Mouse (Mus musculus) intestine, postnatal 0 days (tissue): ENCODE measurements at regions not wholly inside any gene's neighbourhood (a gene's known extent, or its start where the extent isn't known, plus 50 kb on each side); places are given as distances from the start of the nearest gene placed in this dataset.

Experiments
- ATAC-seq: fragments of 200-750 bp; cut with Nextera tagmentation; 2 replicates; pipeline ENCODE4 v1.8.0; 2017; ENCODE audit warnings: mild to moderate bottlenecking, moderate TSS enrichment, moderate library complexity
- H3K27ac ChIP-seq: fragments of 300-500 bp; sonication (generic); 2 replicates; pipeline ENCODE4 v1.5.1; 2014; ENCODE audit warnings: mild to moderate bottlenecking, low read depth, low read length, moderate library complexity
- H3K27me3 ChIP-seq: fragments of 300-500 bp; sonication (generic); replicated peaks from 2 replicates; pipeline ENCODE4 v1.6.1; 2014; ENCODE audit warnings: low read length, mixed read lengths; ENCODE audit not compliant: control insufficient read depth, insufficient read depth
- H3K36me3 ChIP-seq: fragments of 300-500 bp; sonication (generic); 2 replicates; pipeline ENCODE4 v1.6.1; 2014; ENCODE audit warnings: mild to moderate bottlenecking, moderate library complexity; ENCODE audit not compliant: control insufficient read depth, insufficient read depth
- H3K4me1 ChIP-seq: fragments of 300-500 bp; sonication (generic); replicated peaks from 2 replicates; pipeline ENCODE4 v1.6.1; 2014; ENCODE audit warnings: antibody characterized with exemption, low read length, mixed read lengths; ENCODE audit not compliant: control insufficient read depth, insufficient read depth
- H3K4me2 ChIP-seq: fragments of 300-500 bp; sonication (generic); replicated peaks from 2 replicates; pipeline ENCODE4 v1.6.1; 2014; ENCODE audit warnings: low read depth, mild to moderate bottlenecking, moderate library complexity
- H3K4me3 ChIP-seq: fragments of 300-500 bp; sonication (generic); 2 replicates; pipeline ENCODE4 v1.5.1; 2014; ENCODE audit warnings: low read depth, low read length
- H3K9ac ChIP-seq: fragments of 300-500 bp; sonication (generic); 2 replicates; pipeline ENCODE4 v1.6.1; 2014; ENCODE audit warnings: mild to moderate bottlenecking, low read depth, low read length
- H3K9me3 ChIP-seq: fragments of 300-500 bp; sonication (generic); 2 replicates; pipeline ENCODE4 v1.6.1; 2016; ENCODE audit warnings: mixed run types; ENCODE audit not compliant: control insufficient read depth
- CTCF ChIP-seq: sonication (generic); IDR thresholded peaks from 2 replicates; pipeline ENCODE4 v1.5.1; 2016; ENCODE audit warnings: low read depth, mild to moderate bottlenecking, control low read depth, antibody characterized with exemption, moderate library complexity
- WGBS: fragments of 180-500 bp; shearing (Covaris S2); extraction: QIAGEN DNeasy Blood & Tissue Kit; methylation state at CpG from one replicate; pipeline ENCODE4 v1.1.7; 2014; 5-methylcytosine and 5-hydroxymethylcytosine counted together

- Histone ChIP-seq H3K27me3 (no peaks in the 10 kb centered on the region), H3K36me3 (no peaks in the 10 kb centered on the region), H3K9ac (no peak overlapping the region), H3K4me2 (no peak overlapping the region), H3K27ac (no peak overlapping the region), H3K9me3 (no peaks in the 10 kb centered on the region), H3K4me1 (no peaks in the 10 kb centered on the region), H3K4me3 (no peak overlapping the region)
- ATAC-seq = no peak
- 85% methylated on average over 6 of the region's 6 CpGs for WGBS
- TF ChIP-seq CTCF = no peak
Measured at GRCm38 (mm10) chr10:126620802-126621201, 280.4 kb downstream of the Atp23 start.

- ATAC-seq = no peak
- Histone ChIP-seq H3K9me3 (no peaks in the 10 kb centered on the region), H3K27ac (no peak overlapping the region), H3K27me3 (no peaks in the 10 kb centered on the region), H3K36me3 (no peaks in the 10 kb centered on the region), H3K9ac (no peak overlapping the region), H3K4me1 (no peaks in the 10 kb centered on the region), H3K4me3 (no peak overlapping the region), H3K4me2 (no peak overlapping the region)
- no peak for TF ChIP-seq CTCF
- 39% methylated on average over 10 of the region's 10 CpGs for WGBS
Measured at GRCm38 (mm10) chr10:126619970-126620369, 281.2 kb downstream of the Atp23 start.

- Histone ChIP-seq H3K27ac (no peak overlapping the region), H3K9me3 (no peaks in the 10 kb centered on the region), H3K4me3 (no peak overlapping the region), H3K4me2 (no peak overlapping the region), H3K9ac (no peak overlapping the region), H3K36me3 (no peaks in the 10 kb centered on the region), H3K27me3 (no peaks in the 10 kb centered on the region), H3K4me1 (no peaks in the 10 kb centered on the region)
- ATAC-seq = no peak
- TF ChIP-seq CTCF = no peak
- WGBS = 75% methylated on average over 4 of the region's 4 CpGs
Measured at GRCm38 (mm10) chr10:126612226-126612625, 288.9 kb downstream of the Atp23 start.

GRCm38 (mm10) chr10:126610506-126610905 is 290.6 kb downstream of the Atp23 start:
- H3K9ac ChIP-seq = no peak overlapping the region
- H3K4me3 ChIP-seq = no peak overlapping the region
- no peak for TF ChIP-seq CTCF
- no peak overlapping the region for H3K27ac ChIP-seq
- H3K36me3 ChIP-seq = no peaks in the 10 kb centered on the region
- ATAC-seq = no peak
- 89% methylated on average over 8 of the region's 8 CpGs for WGBS
- H3K9me3 ChIP-seq = no peaks in the 10 kb centered on the region
- no peaks in the 10 kb centered on the region for H3K27me3 ChIP-seq
- H3K4me1 ChIP-seq = no peaks in the 10 kb centered on the region
- no peak overlapping the region for H3K4me2 ChIP-seq

GRCm38 (mm10) chr10:126599686-126600085 is 301.5 kb downstream of the Atp23 start:
- Histone ChIP-seq H3K27me3 (no peaks in the 10 kb centered on the region), H3K4me1 (no peaks in the 10 kb centered on the region), H3K27ac (no peak overlapping the region), H3K4me2 (no peak overlapping the region), H3K9ac (no peak overlapping the region), H3K36me3 (no peaks in the 10 kb centered on the region), H3K4me3 (no peak overlapping the region), H3K9me3 (no peaks in the 10 kb centered on the region)
- WGBS = 77% methylated on average over 2 of the region's 2 CpGs
- TF ChIP-seq CTCF = no peak
- ATAC-seq = no peak

GRCm38 (mm10) chr10:126568155-126568554 is 333.0 kb downstream of the Atp23 start:
- H3K36me3 ChIP-seq = no peaks in the 10 kb centered on the region
- no peak overlapping the region for H3K4me3 ChIP-seq
- H3K27ac ChIP-seq = no peak overlapping the region
- WGBS = 87% methylated on average over 8 of the region's 8 CpGs
- H3K4me1 ChIP-seq = no peaks in the 10 kb centered on the region
- no peak for TF ChIP-seq CTCF
- H3K9me3 ChIP-seq = no peaks in the 10 kb centered on the region
- H3K4me2 ChIP-seq = no peak overlapping the region
- ATAC-seq = no peak
- H3K27me3 ChIP-seq = no peaks in the 10 kb centered on the region
- no peak overlapping the region for H3K9ac ChIP-seq

- H3K27me3 ChIP-seq = no peaks in the 10 kb centered on the region
- WGBS = 64% methylated on average over 14 of the region's 14 CpGs
- H3K9ac ChIP-seq = no peak overlapping the region
- no peak overlapping the region for H3K4me2 ChIP-seq
- no peaks in the 10 kb centered on the region for H3K4me1 ChIP-seq
- no peak overlapping the region for H3K27ac ChIP-seq
- ATAC-seq = no peak
- H3K36me3 ChIP-seq = no peaks in the 10 kb centered on the region
- H3K9me3 ChIP-seq = no peaks in the 10 kb centered on the region
- TF ChIP-seq CTCF = no peak
- H3K4me3 ChIP-seq = no peak overlapping the region
Measured at GRCm38 (mm10) chr10:126565326-126565725, 335.8 kb downstream of the Atp23 start.
